Mouse (Mus musculus) limb, embryonic 14.5 days (tissue): ENCODE data around the gene Smad3. TPM values are rescaled to one million over a fixed set of nuclear protein-coding genes. Genes with fewer than 3 reads are reported as not detected.

Experiments used
- ATAC-seq: fragments of 200-750 bp; cut with Nextera tagmentation; 2 replicates; pipeline ENCODE4 v1.8.0; 2017; ENCODE audit warnings: low read depth, moderate number of reproducible peaks, moderate TSS enrichment; ENCODE audit not compliant: low FRiP score
- DNase-seq: peaks from one replicate; pipeline ENCODE4 v3.0.0-alpha.2; 2015; ENCODE audit warnings: low spot score
- H3K27ac ChIP-seq: fragments of 300-500 bp; sonication (generic); replicated peaks from 2 replicates; pipeline ENCODE4 v1.5.1; 2014; ENCODE audit warnings: low read depth, mild to moderate bottlenecking, low read length, moderate library complexity, mixed read lengths
- H3K27me3 ChIP-seq: fragments of 300-500 bp; sonication (generic); 2 replicates; pipeline ENCODE4 v1.6.1; 2014; ENCODE audit warnings: low read length, mixed read lengths; ENCODE audit not compliant: control insufficient read depth, insufficient read depth
- H3K36me3 ChIP-seq: fragments of 300-500 bp; sonication (generic); 2 replicates; pipeline ENCODE4 v1.6.1; 2014; ENCODE audit warnings: mild to moderate bottlenecking, low read length, moderate library complexity, mixed read lengths; ENCODE audit not compliant: control insufficient read depth, insufficient read depth
- H3K4me1 ChIP-seq: fragments of 300-500 bp; sonication (generic); 2 replicates; pipeline ENCODE4 v1.6.1; 2014; ENCODE audit warnings: antibody characterized with exemption, low read length, mixed read lengths; ENCODE audit not compliant: control insufficient read depth, insufficient read depth
- H3K4me2 ChIP-seq: fragments of 300-500 bp; sonication (generic); replicated peaks from 2 replicates; pipeline ENCODE4 v1.6.1; 2014; ENCODE audit warnings: low read depth, mild to moderate bottlenecking, low read length, moderate library complexity; ENCODE audit not compliant: severe bottlenecking
- H3K4me3 ChIP-seq: fragments of 300-500 bp; sonication (generic); replicated peaks from 2 replicates; pipeline ENCODE4 v1.5.1; 2014; ENCODE audit warnings: low read length
- H3K9ac ChIP-seq: fragments of 300-500 bp; sonication (generic); 2 replicates; pipeline ENCODE4 v1.6.1; 2014; ENCODE audit warnings: mild to moderate bottlenecking, low read depth, low read length, moderate library complexity; ENCODE audit not compliant: severe bottlenecking
- H3K9me3 ChIP-seq: fragments of 300-500 bp; sonication (generic); 2 replicates; pipeline ENCODE4 v1.6.1; 2016; ENCODE audit warnings: low read length; ENCODE audit not compliant: control insufficient read depth
- POLR2A ChIP-seq: fragments of 200-500 bp; IDR thresholded peaks from 2 replicates; pipeline ENCODE4 v1.8.0; 2012; ENCODE audit warnings: inconsistent platforms, mild to moderate bottlenecking, moderate library complexity, borderline replicate concordance; ENCODE audit not compliant: insufficient read depth, insufficient read length; ENCODE audit errors: extremely low read depth
- WGBS: fragments of 180-500 bp; shearing (Covaris S2); extraction: QIAGEN DNeasy Blood & Tissue Kit; methylation state at CpG from one replicate; pipeline ENCODE4 v1.1.7; 2014; 5-methylcytosine and 5-hydroxymethylcytosine counted together
- polyA plus RNA-seq, 2 experiments: library from polyadenylated mRNA; depleted of rRNA in 1 of 2; stranded (reverse) in 1 of 2; unstranded in 1 of 2; fragments of >200 nt; fragmentation: Nextera tagmentation in 1 of 2; extraction: Ambion mirVana in 1 of 2; gene quantifications; 2 replicates each; pipeline versions ENCODE4 v1.2.1 to v1.2.3; 2012 to 2014

The Smad3 gene
- polyA plus RNA-seq, 2 experiments = 25.1 to 50.9 TPM

GRCm38 (mm10) chr9:63702502-63703013 is 55.2 kb downstream of the Smad3 start:
- Histone ChIP-seq H3K36me3 (peaks cover 4% of the 10 kb centered on the region; the same call in 1 of the 2 replicates), H3K9me3 (no peaks in the 10 kb centered on the region), H3K4me1 (peaks cover 63% of the 10 kb centered on the region), H3K4me2 (no peak overlapping the region), H3K27me3 (no peaks in the 10 kb centered on the region), H3K27ac (peak overlapping the region; percentile 44; the same call in 1 of the 2 replicates), H3K9ac (no peak overlapping the region), H3K4me3 (no peak overlapping the region)
- WGBS = 35% methylated on average over 16 of the region's 16 CpGs
- ATAC-seq (peak; percentile 75), DNase-seq (peak; percentile 78)
- no peak for TF ChIP-seq POLR2A

GRCm38 (mm10) chr9:63701957-63702309 is 55.9 kb downstream of the Smad3 start:
- Histone ChIP-seq H3K27ac (no peak overlapping the region), H3K27me3 (no peaks in the 10 kb centered on the region), H3K4me1 (peaks cover 69% of the 10 kb centered on the region), H3K36me3 (peaks cover 4% of the 10 kb centered on the region; the same call in 1 of the 2 replicates), H3K4me2 (no peak overlapping the region), H3K9me3 (no peaks in the 10 kb centered on the region), H3K9ac (no peak overlapping the region), H3K4me3 (no peak overlapping the region)
- ATAC-seq = no peak
- TF ChIP-seq POLR2A = no peak
- WGBS = 68% methylated on average over 4 of the region's 4 CpGs
- no peak for DNase-seq

- Histone ChIP-seq H3K4me1 (peaks cover 68% of the 10 kb centered on the region), H3K9ac (no peak overlapping the region), H3K36me3 (peaks cover 4% of the 10 kb centered on the region; the same call in 1 of the 2 replicates), H3K27ac (no peak overlapping the region), H3K27me3 (no peaks in the 10 kb centered on the region), H3K9me3 (no peaks in the 10 kb centered on the region), H3K4me3 (no peak overlapping the region), H3K4me2 (no peak overlapping the region)
- 61% methylated on average over 10 of the region's 10 CpGs for WGBS
- TF ChIP-seq POLR2A = no peak
- ATAC-seq (no peak), DNase-seq (no peak)
These were observed 56.4 kb downstream of the Smad3 start for GRCm38 (mm10) chr9:63701258-63701956.

GRCm38 (mm10) chr9:63699145-63699544 is 58.6 kb downstream of the Smad3 start:
- H3K9ac ChIP-seq = no peak overlapping the region
- no peaks in the 10 kb centered on the region for H3K9me3 ChIP-seq
- no peak overlapping the region for H3K4me3 ChIP-seq
- no peak overlapping the region for H3K27ac ChIP-seq
- no peak for TF ChIP-seq POLR2A
- WGBS = 74% methylated on average over 4 of the region's 4 CpGs
- H3K36me3 ChIP-seq = peaks cover 4% of the 10 kb centered on the region; the same call in 1 of the 2 replicates
- no peak overlapping the region for H3K4me2 ChIP-seq
- H3K4me1 ChIP-seq = peaks cover 63% of the 10 kb centered on the region
- no peak for ATAC-seq
- no peaks in the 10 kb centered on the region for H3K27me3 ChIP-seq
- DNase-seq = no peak

- H3K4me1 ChIP-seq = peaks cover 61% of the 10 kb centered on the region
- no peak overlapping the region for H3K4me3 ChIP-seq
- ATAC-seq (no peak), DNase-seq (no peak)
- H3K36me3 ChIP-seq = peaks cover 3% of the 10 kb centered on the region; the same call in 1 of the 2 replicates
- no peak overlapping the region for H3K9ac ChIP-seq
- TF ChIP-seq POLR2A = no peak
- H3K27ac ChIP-seq = no peak overlapping the region
- H3K4me2 ChIP-seq = no peak overlapping the region
- 77% methylated on average over 5 of the region's 7 CpGs for WGBS
- H3K27me3 ChIP-seq = no peaks in the 10 kb centered on the region
- no peaks in the 10 kb centered on the region for H3K9me3 ChIP-seq
These were observed 59.3 kb downstream of the Smad3 start for GRCm38 (mm10) chr9:63698320-63699045.
